Mouse (Mus musculus) large intestine, adult 2 months (tissue): ENCODE data around the gene Fam193b. TPM values are rescaled to one million over a fixed set of nuclear protein-coding genes. Genes with fewer than 3 reads are reported as not detected.

Experiments
- DNase-seq: peaks from one replicate; pipeline ENCODE4 v3.0.0-alpha.2; 2012; ENCODE audit warnings: low read depth, low spot score
- WGBS: fragments of 180-500 bp; shearing (Covaris S2); methylation state at CpG from one replicate; pipeline ENCODE4 v1.1.7; 2018; 5-methylcytosine and 5-hydroxymethylcytosine counted together
- polyA plus RNA-seq: library from polyadenylated mRNA; depleted of rRNA; stranded (reverse); fragments of >200 nt; gene quantifications from 2 replicates; pipeline ENCODE4 v1.2.3, GENCODE M21; 2012

Fam193b gene
- polyA plus RNA-seq, 1 experiment: 59.6 TPM

GRCm38 (mm10) chr13:55535191-55535590 lies 35.7 kb downstream of the Fam193b start:
- WGBS: 89% methylated on average over 15 of the region's 15 CpGs
- DNase-seq: no peak

GRCm38 (mm10) chr13:55529198-55529915 lies 41.6 kb downstream of the Fam193b start, which contains the start of gene Dok3:
Dok3 (minus strand) TSS chr13:55529296.
- WGBS: 66% methylated on average over 8 of the region's 8 CpGs
- no peak for DNase-seq

- no peak for DNase-seq
- WGBS: 70% methylated on average over 18 of the region's 18 CpGs
Observed at GRCm38 (mm10) chr13:55527834-55528772, 42.8 kb downstream of the Fam193b start.

GRCm38 (mm10) chr13:55527212-55527611 lies 43.7 kb downstream of the Fam193b start:
- 87% methylated on average over 16 of the region's 16 CpGs for WGBS
- no peak for DNase-seq

DNA sequence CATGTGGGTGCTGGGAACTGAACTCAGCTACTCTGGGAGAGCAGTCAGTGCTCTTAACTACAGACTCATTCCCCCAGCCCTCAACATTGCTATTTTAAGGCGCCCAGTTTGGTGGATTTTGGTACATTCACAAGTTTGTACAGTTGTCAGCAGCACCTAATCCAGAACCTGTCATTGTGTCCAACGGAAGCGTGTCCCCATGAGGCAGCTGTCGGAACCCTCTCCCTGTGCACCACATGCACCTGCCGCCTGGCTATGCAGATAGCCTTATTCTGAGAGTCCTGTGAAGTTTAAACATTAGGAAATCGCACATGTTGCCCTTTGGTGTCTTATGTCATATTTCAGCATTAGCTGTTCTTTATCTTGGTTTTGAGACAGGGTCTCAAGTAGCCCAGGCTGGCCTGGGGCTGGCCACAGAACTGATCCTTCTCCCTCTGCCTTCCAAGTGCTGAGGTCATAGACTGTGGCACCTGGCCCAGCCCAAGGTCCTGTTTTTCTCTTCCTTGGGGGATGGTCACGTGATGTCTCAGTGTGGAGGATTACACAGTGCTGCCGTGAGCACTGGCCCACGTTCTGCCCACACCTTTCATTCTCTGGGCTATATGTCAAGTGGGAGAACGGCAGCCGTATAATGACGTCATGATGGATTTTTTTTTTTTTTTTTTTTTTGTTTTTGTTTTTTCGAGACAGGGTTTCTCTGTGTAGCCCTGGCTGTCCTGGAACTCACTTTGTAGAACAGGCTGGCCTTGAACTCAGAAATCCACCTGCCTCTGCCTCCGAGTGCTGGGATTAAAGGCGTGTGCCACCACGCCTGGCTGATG lies 45.0 kb downstream of the Fam193b start:
- DNase-seq: no peak
- 54% methylated on average over 16 of the region's 16 CpGs for WGBS

- WGBS: 95% methylated on average over 23 of the region's 23 CpGs
- DNase-seq: no peak
Observed at GRCm38 (mm10) chr13:55523951-55524600, 46.8 kb downstream of the Fam193b start.

GRCm38 (mm10) chr13:55523278-55523677 lies 47.6 kb downstream of the Fam193b start:
- 64% methylated on average over 17 of the region's 17 CpGs for WGBS
- DNase-seq: no peak

- DNase-seq: no peak
- 67% methylated on average over 8 of the region's 8 CpGs for WGBS
Observed at GRCm38 (mm10) chr13:55522730-55523129, 48.2 kb downstream of the Fam193b start.

DNA sequence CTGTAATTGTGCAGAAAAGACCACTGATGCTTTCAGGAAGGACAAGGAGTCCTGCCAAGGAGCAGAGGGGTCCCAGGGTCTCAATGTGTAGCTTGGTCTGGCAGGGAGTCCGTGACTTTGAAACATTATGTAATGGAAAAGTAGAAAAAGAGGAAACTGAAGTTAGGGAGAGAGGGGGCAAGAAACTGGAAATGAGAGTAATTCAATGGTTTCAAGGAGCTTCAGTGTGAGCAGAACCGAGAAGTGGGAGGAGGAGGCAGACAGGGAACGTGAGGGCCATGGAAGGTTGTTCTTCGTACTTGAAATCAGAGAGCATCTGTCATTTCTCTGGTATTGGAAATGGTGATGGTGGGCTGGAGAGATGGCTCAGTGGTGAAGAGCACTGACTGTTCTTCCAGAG lies 51.3 kb downstream of the Fam193b start:
- 64% methylated on average over 4 of the region's 4 CpGs for WGBS
- no peak for DNase-seq

- 3% methylated on average over 5 of the region's 5 CpGs for WGBS
- DNase-seq: peak; percentile 72
Observed at GRCm38 (mm10) chr13:55516955-55517354, 54.0 kb downstream of the Fam193b start.

GRCm38 (mm10) chr13:55513828-55514227 lies 57.1 kb downstream of the Fam193b start:
- WGBS: 33% methylated on average over 9 of the region's 9 CpGs
- DNase-seq: no peak

GRCm38 (mm10) chr13:55513111-55513748 lies 57.7 kb downstream of the Fam193b start, which contains the start of gene Pdlim7:
Pdlim7 (minus strand) TSS chr13:55513676.
- no peak for DNase-seq
- WGBS: under 1% methylated on average over 55 of the region's 55 CpGs

- no peak for DNase-seq
Observed at GRCm38 (mm10) chr13:55512379-55513031, 58.4 kb downstream of the Fam193b start.

GRCm38 (mm10) chr13:55511492-55511861 lies 59.4 kb downstream of the Fam193b start:
- WGBS: 44% methylated on average over 5 of the region's 5 CpGs
- DNase-seq: no peak

More at GRCm38 (mm10) chr13:55512379-55513031, 58.4 kb downstream of the Fam193b start:
- 3% methylated on average over 25 of the region's 25 CpGs for WGBS

DNA sequence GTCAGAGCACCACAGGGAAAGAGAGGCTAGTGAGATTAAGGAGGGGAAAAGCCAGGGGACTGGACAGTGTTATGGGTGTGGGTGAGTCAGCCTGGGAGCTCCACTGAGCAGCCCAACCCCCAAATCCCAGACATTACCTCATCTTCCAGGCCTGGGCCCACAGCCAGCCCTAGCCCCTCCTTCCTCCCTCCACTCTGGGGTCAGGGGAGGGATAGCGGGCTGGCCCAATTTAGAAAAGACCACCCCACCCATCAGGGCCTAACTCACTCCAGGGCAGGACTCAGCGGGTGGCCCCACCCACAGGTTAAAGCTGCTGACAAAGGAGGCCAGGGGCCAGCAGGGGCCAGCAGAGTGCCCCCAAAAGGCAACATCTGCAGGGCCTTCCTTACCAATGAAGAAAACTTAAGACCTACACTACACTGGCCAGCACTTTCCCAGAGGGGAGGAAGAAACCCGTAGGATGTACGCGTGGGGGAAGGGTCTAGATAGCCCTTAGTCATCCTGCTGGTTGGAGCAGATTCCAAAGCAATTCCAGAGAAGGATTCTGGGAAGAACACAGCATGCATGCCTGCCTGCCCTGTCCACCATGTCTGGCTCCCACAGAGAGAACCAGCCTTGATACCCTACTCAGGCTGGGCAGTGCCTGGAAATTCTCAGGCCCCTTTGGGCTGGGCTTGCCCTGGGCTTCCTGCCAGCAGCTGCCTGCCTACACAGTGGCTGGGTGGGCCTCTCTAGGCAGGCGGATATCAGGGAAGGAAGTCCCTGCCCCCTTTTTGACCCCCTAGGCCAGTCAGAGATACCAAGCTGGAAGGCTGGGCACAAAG lies 60.0 kb downstream of the Fam193b start:
- 45% methylated on average over 6 of the region's 6 CpGs for WGBS
- no peak for DNase-seq

- WGBS: 54% methylated on average over 3 of the region's 3 CpGs
- no peak for DNase-seq
Observed at GRCm38 (mm10) chr13:55510332-55510667, 60.6 kb downstream of the Fam193b start.

DNA sequence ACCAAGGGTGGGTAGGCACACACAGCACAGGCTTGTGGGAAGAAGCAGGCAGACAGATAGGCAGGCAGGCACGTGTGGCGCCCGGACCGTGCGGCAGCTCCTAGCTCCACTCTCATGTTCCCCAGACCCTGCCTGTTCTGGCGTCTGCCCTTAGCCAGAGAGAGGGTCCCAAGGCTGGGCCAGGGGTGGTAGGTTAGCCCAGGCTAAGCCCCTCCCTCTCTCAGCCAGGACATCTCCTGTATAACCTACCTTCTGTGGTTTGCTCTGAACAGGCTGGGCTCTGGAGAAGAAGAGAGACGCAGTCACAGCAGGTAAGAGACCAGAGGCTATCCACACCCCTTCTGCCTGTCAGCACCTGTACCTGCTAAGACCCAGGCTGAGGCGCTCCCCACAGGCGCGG lies 62.4 kb downstream of the Fam193b start:
- DNase-seq: no peak
- WGBS: 94% methylated on average over 10 of the region's 10 CpGs

GRCm38 (mm10) chr13:55507877-55508276 lies 63.0 kb downstream of the Fam193b start:
- DNase-seq: no peak
- WGBS: 77% methylated on average over 11 of the region's 11 CpGs
